Mouse (Mus musculus) adrenal gland, adult 18-20 months (tissue): ENCODE measurements around the gene Gm11239. TPM values are rescaled to one million over a fixed set of nuclear protein-coding genes. Genes with fewer than 3 reads are reported as not detected.
"Not testable (repeated sequence)": the region's sequence is repeated elsewhere in the genome, so short reads cannot be mapped to it uniquely, and the experiment has no call there.

Source experiments
- DNase-seq, 2 experiments: peaks; one replicate each; pipeline ENCODE4 v3.0.0; 2021 to 2022; ENCODE audit warnings: low spot score in 2 of 2
- long read RNA-seq, 2 experiments: library from polyadenylated mRNA; stranded (forward); transcript quantifications; one replicate each; pipeline ENCODE4 v2.0.0; 2021
- total RNA-seq, 2 experiments: library from RNA; stranded (reverse); gene quantifications; 1 replicate in 1 of 2; 2 replicates in 1 of 2; pipeline ENCODE4 v1.2.3; 2021

Gene Gm11239
- not detected for total RNA-seq
- long read RNA-seq, experiment 1 = 0 reads
- long read RNA-seq, experiment 2 = 0 reads

DNA sequence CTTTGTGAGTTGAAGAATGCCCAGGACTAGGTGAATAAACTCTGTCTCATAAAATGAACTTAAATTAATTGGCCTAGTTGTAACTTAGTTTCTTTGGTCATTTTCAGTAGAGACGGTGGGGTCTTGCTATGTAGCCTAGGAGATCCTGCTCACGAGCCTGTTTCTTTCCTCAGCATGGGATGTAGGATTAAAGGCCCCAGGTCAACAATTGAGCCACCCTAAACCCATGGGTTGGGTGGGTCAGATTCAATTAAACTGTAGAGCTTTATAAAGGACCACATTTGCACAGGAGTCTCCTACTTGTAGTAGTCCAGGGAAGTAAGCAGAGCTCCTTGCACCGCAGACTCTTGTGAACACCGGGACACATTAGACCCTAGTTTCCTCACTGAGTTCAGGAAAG lies at the start of gene Gm11239:
TSS of gene Gm11239 (plus strand) at position 301 of the 400 bp plus-strand sequence.
- DNase-seq = not testable (repeated sequence)

GRCm38 (mm10) chr4:73622684-73623083 lies 45.5 kb upstream of the Gm11239 start, which contains the start of gene Gm11237:
TSS of gene Gm11237 (plus strand) at chr4:73622984.
- DNase-seq = not testable (repeated sequence)

DNA sequence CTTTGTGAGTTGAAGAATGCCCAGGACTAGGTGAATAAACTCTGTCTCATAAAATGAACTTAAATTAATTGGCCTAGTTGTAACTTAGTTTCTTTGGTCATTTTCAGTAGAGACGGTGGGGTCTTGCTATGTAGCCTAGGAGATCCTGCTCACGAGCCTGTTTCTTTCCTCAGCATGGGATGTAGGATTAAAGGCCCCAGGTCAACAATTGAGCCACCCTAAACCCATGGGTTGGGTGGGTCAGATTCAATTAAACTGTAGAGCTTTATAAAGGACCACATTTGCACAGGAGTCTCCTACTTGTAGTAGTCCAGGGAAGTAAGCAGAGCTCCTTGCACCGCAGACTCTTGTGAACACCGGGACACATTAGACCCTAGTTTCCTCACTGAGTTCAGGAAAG lies 30.3 kb upstream of the Gm11239 start, which contains the start of gene Gm11236:
TSS of gene Gm11236 (plus strand) at position 301 of the 400 bp plus-strand sequence.
- not testable (repeated sequence) for DNase-seq

- DNase-seq = not testable (repeated sequence)
Measured at GRCm38 (mm10) chr4:73661864-73662263, 6.3 kb upstream of the Gm11239 start.

GRCm38 (mm10) chr4:73683216-73683615 lies 15.1 kb downstream of the Gm11239 start, which contains the start of gene Gm428:
TSS of gene Gm428 (plus strand) at chr4:73683516.
- DNase-seq = not testable (repeated sequence)

- DNase-seq = no peak
Measured at GRCm38 (mm10) chr4:73718761-73719160, 50.6 kb downstream of the Gm11239 start.

DNA sequence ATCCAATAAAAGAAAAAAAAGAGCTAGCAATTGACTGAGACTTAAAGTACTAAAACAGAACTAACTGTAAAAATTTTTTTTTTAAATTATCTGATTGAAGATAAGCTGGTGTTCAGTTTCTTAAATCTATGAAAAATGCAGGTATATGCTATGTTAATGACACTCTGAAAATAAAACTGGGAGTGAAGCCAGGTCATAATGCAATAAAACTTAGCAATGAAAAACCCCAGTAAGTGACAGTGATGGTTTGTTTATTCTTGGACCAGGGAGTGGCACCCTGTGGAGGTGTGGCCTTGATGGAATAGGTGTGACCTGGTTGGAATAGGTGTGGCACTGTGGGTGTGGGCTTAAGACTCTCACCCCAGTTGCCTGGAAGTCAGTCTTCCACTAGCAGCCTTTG lies 51.7 kb downstream of the Gm11239 start:
- no peak for DNase-seq

Other genes with a start within 250 kb of the Gm11239 start
- gene Gm11238, start 60.5 kb upstream of the Gm11239 start, total RNA-seq = not detected
- not detected for gene Gm11237, start 45.4 kb upstream of the Gm11239 start, total RNA-seq
- gene Gm11236, start 30.2 kb upstream of the Gm11239 start, total RNA-seq = not detected
- not detected for gene Gm428, start 15.2 kb downstream of the Gm11239 start, total RNA-seq
- under 1 TPM; 0.10 to 0.20 TPM for gene Rasef, start 122.6 kb downstream of the Gm11239 start, total RNA-seq
- not detected for gene Gm11758, start 207.9 kb downstream of the Gm11239 start, total RNA-seq
- gene Gm11757, start 222.8 kb downstream of the Gm11239 start, total RNA-seq = not detected
- gene Gm13871, start 237.6 kb downstream of the Gm11239 start, total RNA-seq = not detected